Mouse (Mus musculus) limb, embryonic 14.5 days (tissue): ENCODE data around the gene Abcd2. TPM values are rescaled to one million over a fixed set of nuclear protein-coding genes. Genes with fewer than 3 reads are reported as not detected.

Experiments used
- ATAC-seq: fragments of 200-750 bp; cut with Nextera tagmentation; 2 replicates; pipeline ENCODE4 v1.8.0; 2017; ENCODE audit warnings: low read depth, moderate number of reproducible peaks, moderate TSS enrichment; ENCODE audit not compliant: low FRiP score
- DNase-seq: peaks from one replicate; pipeline ENCODE4 v3.0.0-alpha.2; 2015; ENCODE audit warnings: low spot score
- H3K27ac ChIP-seq: fragments of 300-500 bp; sonication (generic); replicated peaks from 2 replicates; pipeline ENCODE4 v1.5.1; 2014; ENCODE audit warnings: low read depth, mild to moderate bottlenecking, low read length, moderate library complexity, mixed read lengths
- H3K27me3 ChIP-seq: fragments of 300-500 bp; sonication (generic); 2 replicates; pipeline ENCODE4 v1.6.1; 2014; ENCODE audit warnings: low read length, mixed read lengths; ENCODE audit not compliant: control insufficient read depth, insufficient read depth
- H3K36me3 ChIP-seq: fragments of 300-500 bp; sonication (generic); 2 replicates; pipeline ENCODE4 v1.6.1; 2014; ENCODE audit warnings: mild to moderate bottlenecking, low read length, moderate library complexity, mixed read lengths; ENCODE audit not compliant: control insufficient read depth, insufficient read depth
- H3K4me1 ChIP-seq: fragments of 300-500 bp; sonication (generic); 2 replicates; pipeline ENCODE4 v1.6.1; 2014; ENCODE audit warnings: antibody characterized with exemption, low read length, mixed read lengths; ENCODE audit not compliant: control insufficient read depth, insufficient read depth
- H3K4me2 ChIP-seq: fragments of 300-500 bp; sonication (generic); replicated peaks from 2 replicates; pipeline ENCODE4 v1.6.1; 2014; ENCODE audit warnings: low read depth, mild to moderate bottlenecking, low read length, moderate library complexity; ENCODE audit not compliant: severe bottlenecking
- H3K4me3 ChIP-seq: fragments of 300-500 bp; sonication (generic); replicated peaks from 2 replicates; pipeline ENCODE4 v1.5.1; 2014; ENCODE audit warnings: low read length
- H3K9ac ChIP-seq: fragments of 300-500 bp; sonication (generic); 2 replicates; pipeline ENCODE4 v1.6.1; 2014; ENCODE audit warnings: mild to moderate bottlenecking, low read depth, low read length, moderate library complexity; ENCODE audit not compliant: severe bottlenecking
- H3K9me3 ChIP-seq: fragments of 300-500 bp; sonication (generic); 2 replicates; pipeline ENCODE4 v1.6.1; 2016; ENCODE audit warnings: low read length; ENCODE audit not compliant: control insufficient read depth
- POLR2A ChIP-seq: fragments of 200-500 bp; IDR thresholded peaks from 2 replicates; pipeline ENCODE4 v1.8.0; 2012; ENCODE audit warnings: inconsistent platforms, mild to moderate bottlenecking, moderate library complexity, borderline replicate concordance; ENCODE audit not compliant: insufficient read depth, insufficient read length; ENCODE audit errors: extremely low read depth
- WGBS: fragments of 180-500 bp; shearing (Covaris S2); extraction: QIAGEN DNeasy Blood & Tissue Kit; methylation state at CpG from one replicate; pipeline ENCODE4 v1.1.7; 2014; 5-methylcytosine and 5-hydroxymethylcytosine counted together
- polyA plus RNA-seq, 2 experiments: library from polyadenylated mRNA; depleted of rRNA in 1 of 2; stranded (reverse) in 1 of 2; unstranded in 1 of 2; fragments of >200 nt; fragmentation: Nextera tagmentation in 1 of 2; extraction: Ambion mirVana in 1 of 2; gene quantifications; 2 replicates each; pipeline versions ENCODE4 v1.2.1 to v1.2.3; 2012 to 2014

Abcd2 gene
- polyA plus RNA-seq, 2 experiments = 1.3 to 2.5 TPM

DNA sequence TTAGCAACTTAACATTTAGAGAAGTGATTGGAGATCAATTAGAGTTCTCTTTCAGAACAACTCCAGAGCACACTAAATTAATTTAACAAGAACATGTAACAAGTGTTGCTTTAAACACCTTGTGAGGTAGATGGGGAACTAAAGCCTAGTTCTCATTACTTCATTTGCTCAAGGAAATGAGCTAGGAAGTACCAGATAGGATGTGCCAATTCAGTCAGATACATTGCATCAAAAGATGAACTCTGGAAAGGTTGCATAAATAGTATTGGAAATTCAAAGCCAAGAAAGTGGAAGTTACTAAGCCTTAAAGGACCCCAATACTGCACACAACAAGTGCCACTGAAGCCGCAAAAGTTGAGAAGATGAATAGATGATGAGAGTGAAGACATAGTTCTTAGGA, 10.9 kb upstream of the Abcd2 start:
- WGBS = 96% methylated on average over 1 of the region's 1 CpGs
- DNase-seq (no peak), ATAC-seq (no peak)
- H3K4me2 ChIP-seq = no peak overlapping the region
- TF ChIP-seq POLR2A = no peak
- H3K4me1 ChIP-seq = no peaks in the 10 kb centered on the region
- no peaks in the 10 kb centered on the region for H3K36me3 ChIP-seq
- no peak overlapping the region for H3K9ac ChIP-seq
- no peak overlapping the region for H3K4me3 ChIP-seq
- H3K27me3 ChIP-seq = no peaks in the 10 kb centered on the region
- H3K9me3 ChIP-seq = no peaks in the 10 kb centered on the region
- no peak overlapping the region for H3K27ac ChIP-seq

DNA sequence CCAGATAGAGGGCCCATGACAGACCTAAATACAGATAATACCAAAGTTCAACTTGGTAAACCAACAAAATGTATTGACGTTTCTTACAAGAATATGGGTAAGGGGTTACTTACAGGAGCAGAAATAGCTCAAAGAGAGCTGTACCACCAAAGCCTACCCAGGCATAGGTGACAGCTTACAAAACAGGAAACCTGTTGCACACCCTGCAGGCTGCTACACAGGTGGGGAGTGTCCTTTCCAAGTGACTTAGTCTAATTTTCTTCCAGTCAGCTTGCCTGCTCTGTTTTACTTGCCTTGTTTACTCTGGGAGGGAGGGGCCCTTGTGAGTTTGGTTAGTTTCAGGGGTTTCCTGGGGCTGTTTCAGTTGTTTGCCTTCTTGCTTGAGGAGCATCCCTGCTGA, 9.2 kb upstream of the Abcd2 start:
- ATAC-seq = no peak
- Histone ChIP-seq H3K9me3 (no peaks in the 10 kb centered on the region), H3K36me3 (no peaks in the 10 kb centered on the region), H3K4me3 (no peak overlapping the region), H3K4me2 (no peak overlapping the region), H3K4me1 (no peaks in the 10 kb centered on the region), H3K9ac (no peak overlapping the region), H3K27me3 (no peaks in the 10 kb centered on the region), H3K27ac (no peak overlapping the region)
- DNase-seq = no peak
- 89% methylated on average over 1 of the region's 1 CpGs for WGBS
- TF ChIP-seq POLR2A = no peak

DNA sequence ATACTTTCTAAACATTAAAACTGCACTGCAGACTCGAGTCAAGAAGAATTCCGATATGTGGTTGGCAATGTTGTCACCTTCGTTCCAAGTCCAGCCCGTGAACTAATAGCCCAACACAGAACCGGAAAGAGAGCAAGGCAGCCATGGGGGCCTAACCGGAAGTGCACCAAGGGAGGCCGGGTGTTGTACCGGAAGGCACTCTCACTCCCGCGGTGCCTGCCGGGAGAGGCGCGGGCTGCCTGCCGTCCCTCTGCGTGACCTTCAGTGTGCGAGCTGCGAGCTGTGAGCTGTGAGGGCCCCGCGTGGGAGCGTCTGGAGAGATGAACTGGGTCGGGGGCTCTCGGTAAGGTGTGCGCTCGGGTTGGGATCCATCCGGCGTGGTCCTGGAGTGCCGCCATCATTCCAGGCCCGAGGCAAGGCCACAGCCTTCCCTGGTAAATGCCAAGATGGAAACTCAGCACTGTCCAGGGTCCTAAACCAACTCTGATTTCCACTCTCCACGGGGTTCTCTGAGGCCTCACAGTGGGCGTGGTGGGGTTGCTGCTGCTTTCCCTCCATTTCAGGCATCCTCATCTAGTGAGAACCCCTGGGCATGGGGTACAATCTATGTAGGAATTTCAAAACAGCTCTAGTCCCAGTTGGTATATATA, 7.8 kb upstream of the Abcd2 start, which contains the start of gene CN725425:
Gene CN725425 (plus strand): TSS at position 239 of the 650 bp plus-strand sequence.
- ATAC-seq = no peak
- H3K4me3 ChIP-seq = no peak within 1 kb of the TSS

DNA sequence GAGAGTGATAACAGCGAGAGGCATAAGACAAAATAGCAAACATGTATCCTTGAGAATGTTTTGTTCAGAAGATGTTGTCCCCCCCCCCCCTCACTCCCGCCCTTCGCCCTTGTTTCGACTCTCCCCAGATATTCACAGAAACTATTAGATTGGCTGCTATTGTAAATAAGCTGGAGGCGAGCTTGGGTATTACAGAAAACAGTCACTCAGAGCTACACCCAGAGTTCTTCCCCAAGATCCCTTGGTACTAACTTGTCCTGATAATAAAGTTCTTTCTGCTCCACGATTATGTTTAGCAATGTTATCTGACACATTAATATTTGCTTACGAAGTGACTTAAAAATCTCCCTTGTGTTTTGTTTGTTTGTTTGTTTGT, 612 bp upstream of the Abcd2 start:
- Histone ChIP-seq H3K9me3 (no peaks in the 10 kb centered on the region), H3K27me3 (no peaks in the 10 kb centered on the region), H3K4me1 (peaks cover 5% of the 10 kb centered on the region; the same call in 1 of the 2 replicates), H3K4me3 (peak overlapping the region; percentile 36), H3K9ac (peak overlapping the region; percentile 52; the same call in 1 of the 2 replicates), H3K27ac (peak overlapping the region; percentile 63; the same call in 1 of the 2 replicates), H3K36me3 (no peaks in the 10 kb centered on the region), H3K4me2 (peak overlapping the region; percentile 62)
- no peak for DNase-seq
- TF ChIP-seq POLR2A = no peak
- no peak for ATAC-seq
- WGBS = 16% methylated on average over 7 of the region's 7 CpGs

More for the DNA sequence above, 7.8 kb upstream of the Abcd2 start, which contains the start of gene CN725425:
- Histone ChIP-seq H3K4me2 (no peak within 1 kb of the TSS), H3K27me3 (no peaks in the 10 kb centered on the region), H3K9ac (no peak within 1 kb of the TSS), H3K4me1 (no peaks in the 10 kb centered on the region), H3K36me3 (no peaks in the 10 kb centered on the region), H3K27ac (no peak within 1 kb of the TSS), H3K9me3 (no peaks in the 10 kb centered on the region)
- no peak for TF ChIP-seq POLR2A
- 87% methylated on average over 29 of the region's 30 CpGs for WGBS
- no peak for DNase-seq

DNA sequence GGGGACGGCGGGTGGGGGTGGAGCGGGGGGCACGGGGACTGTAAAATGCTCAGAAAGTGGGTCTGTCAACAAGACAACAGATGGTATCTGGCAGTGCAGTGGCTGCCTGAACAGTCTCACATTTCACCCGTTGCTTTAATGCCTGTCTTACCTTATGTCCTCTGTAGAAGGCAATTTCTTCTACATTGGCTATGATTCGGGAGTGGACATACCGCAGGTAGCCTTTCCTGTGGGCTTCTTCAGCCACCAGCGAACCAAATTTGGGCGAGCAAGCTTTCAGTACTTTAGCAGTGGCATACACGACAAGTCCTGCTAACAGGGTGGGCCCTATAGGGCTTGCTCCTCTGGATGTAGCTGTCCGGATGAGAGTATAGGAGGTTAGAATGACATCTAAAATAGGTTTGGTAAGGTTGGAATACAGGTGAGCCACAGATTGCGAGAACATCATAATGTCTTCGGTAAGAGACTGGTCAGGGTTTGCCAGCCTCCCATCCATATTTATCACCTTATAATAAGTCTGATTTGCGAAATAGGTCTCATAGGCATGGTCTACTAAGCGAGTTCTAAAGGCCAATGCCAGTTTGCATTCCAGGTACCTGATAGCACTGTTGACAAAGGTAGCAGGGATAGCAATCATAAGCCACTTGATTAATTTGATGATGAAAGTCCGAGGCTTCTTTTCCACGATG, 936 bp downstream of the Abcd2 start:
- no peak for TF ChIP-seq POLR2A

More for the DNA sequence above, 936 bp downstream of the Abcd2 start:
- H3K27me3 ChIP-seq = no peaks in the 10 kb centered on the region
- H3K4me3 ChIP-seq = peak overlapping the region; percentile 36
- WGBS = 43% methylated on average over 17 of the region's 17 CpGs
- no peak for DNase-seq
- H3K27ac ChIP-seq = no peak overlapping the region
- H3K36me3 ChIP-seq = no peaks in the 10 kb centered on the region
- 0 out of 2 replicates have a peak overlapping the region, but pooled peaks have one; percentile 52 for H3K9ac ChIP-seq
- H3K9me3 ChIP-seq = no peaks in the 10 kb centered on the region
- H3K4me2 ChIP-seq = peak overlapping the region; percentile 62
- ATAC-seq = no peak
- H3K4me1 ChIP-seq = peaks cover 5% of the 10 kb centered on the region; the same call in 1 of the 2 replicates
